Mouse (Mus musculus): Measurements from ENCODE around the gene Ficd.

The Ficd gene

DNA sequence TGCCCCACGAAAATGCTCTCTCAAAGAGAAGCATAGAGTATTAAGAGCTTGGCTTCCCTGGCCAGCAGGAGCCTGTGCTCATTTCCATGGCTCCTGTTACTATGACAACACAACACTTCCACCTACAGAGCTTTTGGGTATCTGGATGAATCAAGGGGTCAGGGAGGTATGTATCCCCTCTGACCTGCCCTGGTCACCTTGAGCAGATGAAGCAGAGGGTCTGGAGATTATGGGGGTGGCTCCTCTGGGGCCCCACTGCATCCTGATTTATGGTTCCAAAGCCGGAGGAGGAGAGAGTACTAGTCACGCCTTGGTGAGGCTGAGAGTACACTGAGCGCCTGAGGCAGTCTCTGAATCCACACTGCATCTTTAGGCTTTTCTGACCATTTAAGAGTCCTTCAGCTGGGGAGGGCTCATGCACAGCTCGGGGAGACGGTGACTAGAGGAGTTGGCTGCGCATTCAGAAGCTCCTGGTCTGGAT, 4.9 kb upstream of the Ficd start:
- DNase-seq (ENCODE audit: low spot score in 2 of 2), result no peak

DNA sequence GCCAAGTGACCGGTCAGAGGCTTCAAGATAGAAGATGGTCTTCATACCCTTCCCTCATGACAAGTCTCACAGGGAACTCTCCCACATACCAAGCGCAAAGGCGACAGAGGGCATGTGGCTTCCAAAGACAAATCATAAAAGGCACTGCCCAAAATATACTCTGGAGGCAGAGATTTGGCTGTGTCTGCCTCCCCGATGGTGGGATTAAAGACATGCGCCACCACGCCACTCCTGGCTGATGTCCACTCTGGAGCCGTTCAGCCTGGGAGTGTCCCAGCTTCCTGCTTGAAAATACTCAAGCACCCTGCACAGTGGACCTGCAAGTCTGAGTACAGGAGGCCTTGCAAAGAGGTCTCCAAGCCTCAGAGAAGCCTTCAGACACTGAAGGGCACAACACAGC, 4.4 kb upstream of the Ficd start:
- DNase-seq (ENCODE audit: low spot score in 2 of 2), result no peak

DNA sequence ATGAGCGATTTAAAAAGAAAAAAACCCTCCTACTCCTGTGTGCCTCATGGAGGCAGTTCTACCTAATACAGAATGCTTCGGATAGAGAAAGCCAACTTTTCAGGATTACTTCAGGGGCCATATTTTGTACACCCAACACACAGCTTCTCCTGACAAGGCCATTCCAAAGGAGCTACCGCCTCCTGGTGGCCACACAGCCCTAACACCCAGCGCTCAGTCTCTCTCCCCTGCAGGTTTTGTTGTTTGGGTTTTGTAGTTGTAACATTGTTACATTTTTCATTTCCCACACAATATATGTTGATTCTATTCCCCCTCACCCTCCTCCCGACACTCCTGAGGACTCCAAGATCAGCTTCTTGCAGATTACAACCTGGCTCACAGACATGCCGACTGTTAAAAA, 3.4 kb upstream of the Ficd start:
- peak; percentile 40 to 44 for DNase-seq (ENCODE audit: low spot score in 2 of 2)

DNA sequence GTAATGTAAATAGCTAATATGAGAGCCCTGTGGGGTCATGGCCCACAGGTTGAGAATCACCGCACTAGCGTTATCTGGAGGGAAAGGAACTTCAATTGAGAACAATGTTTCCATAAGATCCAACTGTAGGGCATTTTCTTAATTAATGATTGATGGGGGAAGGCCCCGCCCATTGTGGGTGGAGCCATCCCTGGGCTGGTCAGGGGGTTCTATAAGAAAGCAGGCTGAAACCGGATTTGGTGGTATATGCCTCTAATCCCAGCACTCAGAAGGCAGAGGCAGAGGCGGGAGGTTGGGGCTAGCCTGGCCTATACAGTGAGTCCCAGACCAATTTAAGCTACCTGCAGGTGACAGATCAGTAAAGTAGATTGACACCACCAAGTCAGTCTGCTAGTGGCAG, 1.2 kb upstream of the Ficd start:
- no peak for DNase-seq (ENCODE audit: low spot score in 2 of 2)

DNA sequence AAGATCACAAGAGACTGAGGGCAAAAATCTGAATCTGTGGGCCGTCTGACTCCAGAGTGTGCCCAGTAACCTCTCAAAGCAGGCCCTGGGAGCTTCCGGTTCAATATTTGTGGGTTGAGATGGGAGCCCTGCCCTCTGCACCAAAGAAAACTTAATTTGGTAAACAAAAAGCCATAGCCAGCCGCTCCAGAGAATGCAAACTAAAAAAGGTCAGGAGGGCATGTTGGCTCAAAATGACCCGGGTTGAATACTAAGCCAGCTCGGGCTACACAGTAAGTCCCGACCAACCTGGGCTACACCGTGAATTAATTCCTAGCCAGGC, 619 bp upstream of the Ficd start:
- no peak for DNase-seq (ENCODE audit: low spot score in 2 of 2)

DNA sequence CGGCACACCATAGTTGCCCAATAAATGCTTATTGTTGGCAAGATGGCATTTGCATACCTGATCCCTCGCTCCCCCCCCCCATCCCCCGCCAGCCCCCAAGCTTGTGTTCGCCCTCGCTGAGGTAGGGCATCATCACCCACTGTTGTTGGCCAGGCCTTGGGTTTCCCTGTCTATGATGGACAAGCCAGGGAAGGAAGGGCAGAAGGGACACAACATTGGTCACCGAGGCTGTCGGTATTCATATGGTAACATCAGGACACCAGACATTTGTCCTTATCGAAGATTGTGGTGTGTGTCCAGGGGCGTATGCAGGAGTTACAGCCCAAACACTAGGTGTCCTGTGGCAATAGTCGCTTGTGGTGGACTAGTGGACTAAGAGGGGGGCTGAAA, 505 bp downstream of the Ficd start:
- DNase-seq (ENCODE audit: low spot score in 2 of 2), result no peak

DNA sequence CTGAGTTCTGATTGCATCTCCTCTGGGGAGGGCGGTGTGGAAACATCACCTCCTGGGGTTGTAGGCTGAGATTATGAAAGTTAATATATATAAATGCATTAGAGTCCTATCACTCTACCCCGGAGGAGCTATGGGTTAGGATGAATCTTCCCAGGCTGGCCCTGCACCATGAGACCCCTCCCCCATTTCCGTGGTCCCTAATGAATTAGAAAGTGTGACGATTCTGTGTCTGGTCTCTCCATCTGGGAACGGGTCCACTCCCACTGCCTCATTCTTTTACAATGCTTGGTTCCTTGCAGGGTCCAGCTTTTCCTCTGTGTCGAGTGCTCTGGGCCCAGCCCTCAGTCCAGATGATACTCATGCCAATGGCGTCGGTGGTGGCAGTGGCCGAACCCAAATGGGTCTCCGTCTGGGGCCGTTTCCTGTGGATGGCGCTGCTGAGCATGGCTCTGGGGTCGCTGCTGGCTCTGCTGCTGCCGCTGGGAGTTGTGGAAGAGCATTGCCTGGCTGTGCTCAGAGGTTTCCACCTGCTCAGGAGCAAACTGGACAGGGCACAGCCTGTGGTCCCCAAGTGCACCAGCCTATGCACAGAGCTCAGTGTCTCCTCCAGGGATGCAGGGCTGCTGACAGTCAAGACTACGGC, 1.0 kb downstream of the Ficd start:
- no peak for DNase-seq (ENCODE audit: low spot score in 2 of 2)

DNA sequence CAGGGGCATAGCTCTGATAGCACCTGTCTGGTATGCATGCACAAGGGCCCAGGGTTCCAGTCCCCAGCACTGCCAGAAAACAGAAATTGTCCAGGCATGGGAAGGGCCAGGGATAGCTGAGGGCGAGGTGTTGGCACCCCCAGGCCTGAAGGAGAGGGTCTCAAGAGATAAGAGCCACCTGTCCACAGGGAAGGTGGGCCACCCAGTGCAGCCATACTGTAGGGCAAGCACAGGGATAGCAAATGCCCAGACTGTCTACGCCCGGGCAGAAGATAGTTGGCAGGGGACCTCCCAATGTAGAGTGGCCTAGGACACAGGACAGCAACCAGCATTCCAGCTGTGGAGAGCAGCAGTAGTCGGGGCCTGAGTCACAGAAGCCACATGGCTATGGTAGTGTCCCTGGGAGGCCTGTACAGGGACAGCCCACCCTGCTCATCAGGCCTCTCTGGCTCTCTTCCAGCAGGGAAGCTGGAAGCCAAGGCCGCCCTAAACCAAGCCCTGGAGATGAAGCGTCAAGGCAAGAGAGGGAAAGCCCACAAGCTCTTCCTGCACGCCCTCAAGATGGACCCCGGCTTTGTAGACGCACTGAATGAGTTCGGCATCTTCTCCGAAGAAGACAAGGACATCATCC, 2.1 kb downstream of the Ficd start:
- DNase-seq (ENCODE audit: low spot score in 2 of 2), result no peak

DNA sequence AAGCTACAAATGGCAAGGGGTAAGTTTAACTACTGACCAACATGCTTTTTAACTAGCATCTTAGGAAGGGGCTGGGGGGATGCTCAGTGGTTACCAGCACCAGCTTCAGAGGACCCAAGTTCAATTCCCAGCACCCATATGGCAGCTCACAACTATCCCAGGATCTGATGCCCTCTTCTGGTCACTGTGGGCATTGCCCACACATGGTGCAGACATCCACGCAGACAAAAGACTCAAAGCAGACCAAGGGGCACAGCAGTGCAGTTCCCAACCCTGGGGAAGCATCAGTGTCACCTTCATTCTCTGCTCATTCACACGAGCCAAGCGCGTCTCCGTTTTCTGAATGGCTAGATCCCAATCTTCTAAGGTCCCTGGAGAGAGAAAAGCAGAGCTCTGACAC, 12.0 kb downstream of the Ficd start:
- DNase-seq (ENCODE audit: low spot score in 2 of 2), result no peak

DNA sequence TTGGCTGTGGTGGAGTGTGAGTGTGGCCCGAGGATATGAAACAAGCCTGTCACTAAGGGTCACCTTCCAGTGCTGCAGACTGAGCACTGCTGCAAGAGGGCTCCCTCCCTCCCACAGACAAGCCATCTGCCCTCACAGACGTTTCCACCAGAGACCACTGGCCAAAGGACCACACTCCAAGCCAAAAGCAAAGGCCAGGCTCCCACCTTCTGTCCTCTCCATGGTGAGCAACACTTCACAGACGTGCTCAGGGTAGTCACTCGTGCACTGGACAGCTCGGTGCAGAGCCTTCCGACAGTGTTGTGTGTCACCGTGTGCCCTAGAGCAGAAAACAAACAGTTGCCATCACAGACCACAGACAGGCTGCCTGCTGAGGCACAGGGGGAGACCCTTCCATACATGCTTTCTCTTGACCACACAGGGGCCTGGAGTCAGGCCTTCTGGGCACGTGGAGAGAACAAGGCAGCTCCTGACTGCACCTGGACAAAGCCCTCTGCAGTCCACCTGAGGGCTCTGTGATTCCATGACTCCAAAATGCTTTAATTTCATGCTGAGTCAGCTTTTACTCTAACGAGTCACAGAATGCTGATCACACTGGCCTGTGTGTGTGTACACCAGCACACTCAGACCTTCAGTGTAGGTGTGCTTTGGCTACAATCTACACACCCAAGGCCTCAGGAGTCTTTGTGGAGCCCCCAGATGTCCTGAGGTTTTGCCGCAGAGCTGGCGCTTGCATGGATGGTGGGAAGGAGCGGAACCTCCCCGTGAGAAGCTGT, 13.1 kb downstream of the Ficd start:
- no peak for DNase-seq (ENCODE audit: low spot score in 2 of 2)

DNA sequence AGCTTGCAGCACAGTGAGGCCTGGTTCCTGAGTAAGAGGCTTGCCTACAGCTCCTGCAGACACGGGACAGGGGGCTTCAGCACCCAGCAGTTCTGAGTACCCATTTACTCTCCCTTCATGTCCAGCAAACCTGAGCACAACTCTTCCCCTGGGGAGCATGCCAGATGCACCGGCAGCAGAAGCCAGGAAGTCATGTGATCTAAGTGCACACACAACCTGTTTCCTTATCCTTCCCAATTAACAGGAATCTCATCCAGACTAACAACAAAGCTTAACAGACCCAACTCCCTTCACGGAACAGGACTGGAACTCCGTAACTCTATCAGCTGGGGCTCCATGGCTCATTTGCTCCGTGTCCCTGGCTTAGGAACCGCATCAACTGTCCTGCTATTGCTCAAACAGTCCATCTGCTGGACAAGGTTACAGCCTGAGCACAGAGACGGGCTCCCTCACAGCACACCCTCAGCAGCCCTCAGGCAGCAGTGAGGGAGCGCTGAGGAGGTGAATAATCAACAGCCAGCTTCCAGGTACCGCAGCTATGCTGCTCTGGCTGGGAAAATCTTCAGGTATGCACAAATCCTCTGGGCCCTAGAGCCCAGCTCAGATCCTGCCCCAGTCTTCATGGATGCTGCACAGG, 16.0 kb downstream of the Ficd start:
- no peak for DNase-seq (ENCODE audit: low spot score in 2 of 2)

DNA sequence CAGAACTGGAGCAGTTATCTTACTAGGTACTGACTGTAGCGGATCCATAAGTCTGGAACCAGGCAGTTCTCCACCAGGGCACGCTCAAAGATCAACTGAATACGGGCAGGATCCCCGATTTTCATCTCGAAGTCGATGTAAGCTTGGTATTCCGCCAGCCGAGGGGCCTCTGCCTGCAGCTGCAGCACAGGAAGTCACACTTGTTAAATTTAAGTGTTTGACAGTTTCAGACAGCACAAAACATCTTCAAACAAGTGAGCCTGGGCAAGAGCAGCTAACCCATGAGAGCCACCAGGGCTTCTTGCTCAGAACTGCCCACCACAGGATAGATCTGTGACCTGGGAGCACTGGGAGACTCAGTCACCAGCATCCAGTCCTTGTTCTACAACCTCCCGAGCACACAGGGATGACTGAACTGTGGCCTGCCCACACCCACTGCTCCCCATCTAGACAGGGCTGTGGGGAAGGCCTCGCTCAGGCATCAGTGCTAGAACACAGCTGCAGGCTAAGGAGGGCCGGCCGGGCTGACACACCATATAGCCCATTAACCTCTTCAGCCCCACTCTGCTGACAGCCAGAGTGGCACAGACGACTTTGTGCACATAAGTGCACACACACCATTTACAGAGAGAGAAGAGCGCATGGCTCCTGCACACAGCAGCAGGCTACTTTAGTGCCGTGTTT, 19.9 kb downstream of the Ficd start:
- DNase-seq (ENCODE audit: low spot score in 2 of 2), result no peak

DNA sequence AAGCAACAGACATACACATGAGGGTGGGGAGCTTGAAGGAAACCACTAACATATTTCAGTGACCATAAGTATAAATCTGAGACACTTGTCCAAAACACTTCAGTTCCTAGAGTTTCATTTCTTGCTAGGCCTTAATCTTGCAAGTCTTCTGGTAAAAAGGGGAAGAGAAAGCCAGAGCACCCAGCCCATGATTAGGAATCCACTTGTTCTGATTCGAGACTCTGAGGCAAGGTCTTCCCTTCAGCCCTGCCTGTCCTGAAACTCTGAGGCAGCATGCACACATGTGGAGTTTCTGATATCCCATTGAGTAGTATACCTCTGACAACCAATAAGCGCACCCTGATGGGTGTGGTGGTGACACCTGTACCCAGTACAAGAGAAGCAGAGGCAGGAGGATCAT, 26.0 kb downstream of the Ficd start:
- DNase-seq (ENCODE audit: low spot score in 2 of 2), result no peak

DNA sequence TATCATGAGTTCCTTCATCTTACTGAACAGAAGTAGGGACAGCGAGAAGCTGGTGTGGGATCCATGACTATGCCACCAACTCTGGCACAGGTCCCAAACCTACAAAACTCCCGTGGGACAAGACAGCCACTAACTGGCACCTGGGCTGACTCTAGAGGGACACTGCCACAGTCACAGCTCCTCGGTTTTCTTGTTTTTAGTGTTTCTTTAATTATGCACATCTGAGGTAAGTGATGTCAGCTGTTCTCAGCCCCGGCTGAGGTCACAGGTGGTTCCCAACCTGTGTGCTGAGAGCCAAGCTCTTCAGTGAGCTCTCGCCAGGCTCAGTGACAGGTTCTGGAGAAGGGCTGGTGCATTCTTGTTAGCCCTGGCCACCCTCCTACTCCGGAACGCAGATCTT, 28.8 kb downstream of the Ficd start:
- DNase-seq (ENCODE audit: low spot score in 2 of 2), result no peak

DNA sequence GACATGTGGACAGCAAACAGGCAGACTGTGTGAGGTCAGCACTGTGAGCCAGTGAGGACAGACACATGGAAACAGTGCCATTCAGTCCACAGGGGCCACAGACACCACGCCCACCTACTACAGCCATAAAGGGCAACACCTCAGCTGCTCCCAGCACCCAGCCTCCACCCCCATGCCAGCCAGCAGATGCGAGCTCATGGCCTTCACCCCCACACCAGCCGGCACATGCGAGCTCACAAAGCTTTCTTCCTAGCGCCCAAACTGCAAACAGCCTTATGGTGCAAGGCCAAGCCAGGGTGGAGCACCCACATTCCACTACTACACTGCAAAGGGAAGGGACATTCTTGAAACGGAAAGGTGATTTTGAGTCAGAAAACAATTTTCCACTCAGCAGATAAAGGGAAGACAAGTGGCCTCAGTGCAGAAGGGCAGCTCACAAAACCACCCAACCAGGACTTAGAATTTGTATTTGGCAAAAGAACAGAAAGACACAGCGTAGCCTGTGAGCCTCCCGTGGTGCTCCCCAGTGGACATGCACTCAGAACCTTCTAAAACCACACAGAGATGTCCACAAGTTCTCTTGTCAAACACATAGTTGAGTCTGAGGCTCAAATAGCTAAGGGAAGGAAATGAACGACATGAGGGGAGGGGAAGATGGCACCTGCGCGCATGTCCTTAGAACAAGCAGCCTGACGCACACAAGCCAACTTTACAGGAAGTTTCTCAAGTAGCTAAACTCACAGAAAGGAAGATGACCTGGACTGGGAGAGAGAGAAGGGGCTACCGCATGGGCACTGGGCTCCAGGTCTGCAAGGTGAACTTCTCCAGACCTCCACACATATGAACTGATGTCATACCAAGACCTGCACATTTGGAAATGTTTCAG, 30.3 kb downstream of the Ficd start:
- no peak for DNase-seq (ENCODE audit: low spot score in 2 of 2)

DNA sequence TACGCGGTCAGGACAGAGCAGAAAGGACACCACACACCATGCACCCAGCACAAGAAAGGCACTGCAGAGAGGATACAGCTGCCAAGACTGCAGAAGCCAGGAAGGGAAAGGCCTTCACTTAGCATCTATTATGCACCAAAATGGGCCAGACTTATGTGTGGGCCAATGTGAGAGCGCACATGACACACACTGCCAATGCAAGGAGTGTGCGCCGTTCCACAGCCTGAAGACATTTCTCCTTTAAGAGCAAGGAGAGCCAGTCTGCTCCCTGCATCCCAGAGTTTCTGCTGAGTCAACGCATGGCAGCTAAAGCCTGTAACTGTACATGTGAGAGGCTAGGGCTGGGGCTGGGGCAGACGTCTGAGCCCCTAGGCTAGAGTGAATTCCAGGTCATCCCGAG, 33.2 kb downstream of the Ficd start:
- no peak for DNase-seq (ENCODE audit: low spot score in 2 of 2)

DNA sequence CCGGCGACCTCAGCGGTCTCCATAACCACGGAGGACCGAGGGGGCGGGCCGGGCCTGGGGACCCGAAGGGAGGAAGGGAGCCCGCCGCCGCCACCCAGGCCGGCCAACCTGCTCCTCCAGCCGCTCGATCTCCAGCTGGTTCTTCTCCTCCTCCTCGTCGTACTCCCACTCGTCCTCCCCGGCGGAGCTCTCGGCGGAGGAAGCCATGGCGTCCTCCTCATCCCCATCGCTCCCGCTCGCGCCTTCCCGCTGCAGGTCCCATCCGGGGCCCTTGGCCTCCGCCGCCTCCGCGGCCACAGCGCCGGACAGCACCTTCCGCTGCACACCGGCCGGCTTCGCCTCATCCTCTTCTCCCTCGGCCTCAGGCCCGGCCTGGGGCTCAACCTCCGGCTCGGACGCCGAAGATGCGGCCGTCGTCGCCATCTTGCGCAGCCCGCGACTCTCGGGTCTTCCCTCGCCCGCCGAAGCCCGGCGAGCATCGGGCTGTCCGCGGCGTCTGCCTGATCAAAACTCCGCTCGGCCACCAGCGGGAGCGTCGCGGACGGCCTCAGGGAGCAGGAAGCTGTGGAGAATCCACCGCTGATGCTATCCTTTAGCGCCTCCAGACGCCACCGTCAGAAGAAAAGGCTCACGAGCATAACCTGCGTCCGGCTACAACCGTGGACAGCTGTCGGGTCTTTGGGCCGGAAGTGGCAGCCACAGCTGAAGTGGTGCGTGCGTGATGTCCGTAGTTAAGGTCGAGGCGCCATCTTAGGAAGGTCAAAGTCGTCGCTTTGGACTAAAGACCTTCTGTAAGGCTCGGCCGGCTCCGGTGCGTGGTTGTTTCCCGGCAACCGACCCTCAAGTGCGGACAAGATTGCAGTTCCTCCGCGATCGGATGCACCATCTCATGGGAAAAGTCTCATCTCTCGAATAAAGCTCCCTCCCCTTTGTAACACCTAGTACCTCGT, 35.9 kb downstream of the Ficd start:
- DNase-seq (ENCODE audit: low spot score in 2 of 2), result peak; percentile 89 to 91

DNA sequence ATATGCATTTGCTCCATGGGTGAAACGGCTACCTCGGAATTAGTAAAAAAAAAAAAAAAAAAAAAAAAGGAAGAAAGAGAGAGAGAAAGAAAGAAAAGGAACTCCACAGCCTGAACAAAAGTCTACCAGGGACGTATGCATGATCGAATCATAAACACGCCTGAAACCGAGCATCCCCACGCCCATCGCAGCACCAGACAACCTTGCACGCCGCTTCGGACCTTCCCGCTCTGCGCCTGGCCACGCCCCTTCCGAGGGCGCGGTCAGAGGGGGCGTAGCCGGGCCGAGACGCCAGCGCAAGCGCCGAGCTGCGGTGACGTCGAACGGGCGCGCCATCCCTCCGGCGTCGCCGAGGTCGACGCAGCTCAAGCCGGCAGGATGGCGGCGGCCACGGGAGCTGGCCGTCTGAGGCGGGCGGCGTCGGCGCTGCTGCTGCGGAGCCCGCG, 36.9 kb downstream of the Ficd start, which contains the start of the genes Sart3 and Iscu:
Sart3 (minus strand) TSS at position 61 of the 446 bp plus-strand sequence.
Iscu (plus strand) TSS at position 299 of the 446 bp plus-strand sequence.
- peak; percentile 92 to 95 for DNase-seq (ENCODE audit: low spot score in 2 of 2)

DNA sequence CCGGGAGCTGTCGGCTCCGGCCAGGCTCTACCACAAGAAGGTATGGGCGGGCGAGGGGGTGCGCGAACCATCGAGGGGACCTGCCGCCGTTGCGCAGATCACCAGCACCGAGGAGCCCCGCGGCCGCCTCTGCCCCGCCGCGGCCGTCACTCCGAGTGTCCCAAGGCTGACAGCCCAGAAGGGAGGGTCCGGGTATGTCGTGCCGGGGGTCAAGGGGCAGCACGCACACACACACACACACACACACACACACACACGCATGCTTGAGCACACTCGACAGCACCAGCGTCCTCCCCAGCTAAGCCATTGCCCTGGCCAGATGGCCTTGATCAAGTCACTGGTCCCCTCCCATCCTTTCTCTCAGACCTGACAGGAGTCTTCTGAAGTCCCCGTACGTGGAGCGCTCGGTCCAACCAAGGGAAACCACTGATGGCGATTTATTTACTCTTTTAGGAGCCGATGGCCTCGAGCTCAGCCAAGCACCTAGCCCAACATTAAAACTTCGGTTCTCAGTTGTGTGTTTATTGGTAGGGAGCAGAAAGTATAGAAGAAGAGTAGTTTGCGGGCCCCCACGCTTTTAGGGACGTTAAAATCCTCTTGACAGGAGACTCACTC, 37.4 kb downstream of the Ficd start:
- DNase-seq (ENCODE audit: low spot score in 2 of 2), result no peak
